8 mouse cellular contexts compared by ENCODE assay signal in genomic region chr1:34011821-34012271, GRCm38 (mm10).
A peak's percentile ranks its signal among the peaks of the same experiment; 100 is the strongest.
DNase-seq lines count a peak whose midpoint lies in the region; ATAC-seq and TF ChIP-seq lines count a peak whose summit lies in the region.

No protein-coding gene starts in this region.

- H3K9me3 ChIP-seq in ES-E14 (ENCODE audit: control insufficient read depth, insufficient read depth, low read depth, low read length): no peaks in the 10 kb centered on the region
- H3K9me3 ChIP-seq in embryonic facial prominence, embryonic 13.5 days: no peaks in the 10 kb centered on the region
- no peaks in the 10 kb centered on the region for H3K9me3 ChIP-seq in hindbrain, embryonic 15.5 days

- no peak for DNase-seq in kidney, adult 2 months
- no peak for DNase-seq in kidney, adult 18-20 months
- DNase-seq in ES-E14 (ENCODE audit: low read depth, low spot score): peak; percentile 37
- DNase-seq in mesoderm, embryonic 11.5 days (ENCODE audit: low read depth, low spot score): peak; percentile 66
- peak; percentile 20 for DNase-seq in thymus, adult 2 months

- peak overlapping the region; percentile 97 for H3K4me2 ChIP-seq in embryonic facial prominence, embryonic 13.5 days
- peak overlapping the region; percentile 96 for H3K4me2 ChIP-seq in hindbrain, embryonic 15.5 days

- H3K4me1 ChIP-seq in kidney, adult 2 months (ENCODE audit: control insufficient read depth, insufficient read depth, low read length): no peaks in the 10 kb centered on the region
- peaks cover 9 to 15% of the 10 kb centered on the region in 2 experiments for H3K4me1 ChIP-seq in ES-E14 (ENCODE audit: control insufficient read depth in 2 of 2, insufficient read depth in 2 of 2, low read length in 2 of 2, poor library complexity in 1 of 2)
- H3K4me1 ChIP-seq in embryonic facial prominence, embryonic 13.5 days: peaks cover 22% of the 10 kb centered on the region
- peaks cover 51% of the 10 kb centered on the region for H3K4me1 ChIP-seq in hindbrain, embryonic 15.5 days (replicated peaks)
- H3K4me1 ChIP-seq in thymus, adult 2 months (replicated peaks; ENCODE audit: control insufficient read depth, insufficient read depth, low read length): peaks cover 8% of the 10 kb centered on the region

- peak overlapping the region; percentile 80 for H3K4me3 ChIP-seq in kidney, adult 2 months (ENCODE audit: insufficient read depth, low read depth, low read length)
- peak overlapping the region; percentile 86 to 92 for H3K4me3 ChIP-seq in ES-E14 (ENCODE audit: insufficient read depth in 1 of 2, low read depth in 1 of 2, low read length in 2 of 2, poor library complexity in 1 of 2, severe bottlenecking in 1 of 2)
- H3K4me3 ChIP-seq in embryonic facial prominence, embryonic 13.5 days: peak overlapping the region; percentile 77
- H3K4me3 ChIP-seq in hindbrain, embryonic 15.5 days: peak overlapping the region; percentile 93
- H3K4me3 ChIP-seq in thymus, adult 2 months (ENCODE audit: control insufficient read depth, insufficient read depth, low read length): peak overlapping the region; percentile 63

- WGBS in kidney, adult 2 months: 8% methylated on average over 16 of the region's 16 CpGs
- under 1% methylated on average over 16 of the region's 16 CpGs for WGBS in embryonic facial prominence, embryonic 13.5 days
- under 1% methylated on average over 15 of the region's 16 CpGs for WGBS in hindbrain, embryonic 15.5 days
- WGBS in thymus, adult 2 months: 20% methylated on average over 16 of the region's 16 CpGs

- peak; percentile 52 for ATAC-seq in embryonic facial prominence, embryonic 13.5 days (ENCODE audit: insufficient number of reproducible peaks, insufficient read depth, low FRiP score, low TSS enrichment, low read depth)
- ATAC-seq in hindbrain, embryonic 15.5 days (ENCODE audit: low FRiP score, low read depth): peak; percentile 66
- no peak for ATAC-seq in megakaryocyte progenitor cell, adult 5-6 weeks (replicated peaks; ENCODE audit: poor library complexity)

- H3K27me3 ChIP-seq in kidney, adult 2 months (replicated peaks; ENCODE audit: control insufficient read depth, insufficient read depth, low read length): no peaks in the 10 kb centered on the region; the same call in 1 of the 2 replicates
- 0 out of 2 replicates have a peak, but pooled peaks cover 5% of the 10 kb centered on the region for H3K27me3 ChIP-seq in embryonic facial prominence, embryonic 13.5 days
- H3K27me3 ChIP-seq in hindbrain, embryonic 15.5 days: no peaks in the 10 kb centered on the region
- no peaks in the 10 kb centered on the region for H3K27me3 ChIP-seq in thymus, adult 2 months (ENCODE audit: control insufficient read depth, insufficient read depth, low read length)

- in situ Hi-C loops in ES-E14 (cut with MboI; ENCODE audit: low sequenced_read_pairs in 2 of 2, unreplicated experiment in 2 of 2): no loop called here

- H3K27ac ChIP-seq in kidney, adult 2 months (ENCODE audit: insufficient read depth, low read depth, low read length): no peak overlapping the region
- peak overlapping the region; percentile 46; the same call in 1 of the 2 replicates for H3K27ac ChIP-seq in ES-E14 (ENCODE audit: insufficient read depth, low read depth, low read length, poor library complexity, severe bottlenecking)
- H3K27ac ChIP-seq in embryonic facial prominence, embryonic 13.5 days: no peak overlapping the region; the same call in 1 of the 2 replicates
- peak overlapping the region; percentile 85 for H3K27ac ChIP-seq in hindbrain, embryonic 15.5 days (replicated peaks)
- H3K27ac ChIP-seq in thymus, adult 2 months (ENCODE audit: control insufficient read depth, insufficient read depth, low read length): no peak overlapping the region

- peak overlapping the region; percentile 73 for H3K9ac ChIP-seq in ES-E14 (ENCODE audit: insufficient read depth, low read depth, low read length, poor library complexity, severe bottlenecking)
- H3K9ac ChIP-seq in embryonic facial prominence, embryonic 13.5 days: peak overlapping the region; percentile 82
- H3K9ac ChIP-seq in hindbrain, embryonic 15.5 days: peak overlapping the region; percentile 95

- no peak for TF ChIP-seq POLR2A in kidney, adult 2 months (IDR thresholded peaks at IDR 0.05; ENCODE audit: low read depth, low read length)
- TF ChIP-seq POLR2A in thymus, adult 2 months (IDR thresholded peaks at IDR 0.05; ENCODE audit: control insufficient read depth, extremely low read depth, insufficient read depth, low read length, poor library complexity): no peak

- H3K36me3 ChIP-seq in kidney, adult 2 months (ENCODE audit: control insufficient read depth, insufficient read depth, low read length): no peaks in the 10 kb centered on the region
- H3K36me3 ChIP-seq in ES-E14 (ENCODE audit: control insufficient read depth, insufficient read depth, low read length, poor library complexity, severe bottlenecking): no peaks in the 10 kb centered on the region
- no peaks in the 10 kb centered on the region for H3K36me3 ChIP-seq in embryonic facial prominence, embryonic 13.5 days
- H3K36me3 ChIP-seq in hindbrain, embryonic 15.5 days: no peaks in the 10 kb centered on the region
- H3K36me3 ChIP-seq in thymus, adult 2 months (ENCODE audit: control insufficient read depth, insufficient read depth, low read length): no peaks in the 10 kb centered on the region

- TF ChIP-seq CTCF in kidney, adult 2 months (conservative IDR thresholded peaks at IDR 0.05; ENCODE audit: insufficient read depth, insufficient read length, low read depth, low read length): no peak
- TF ChIP-seq CTCF in thymus, adult 2 months (IDR thresholded peaks at IDR 0.05; ENCODE audit: borderline replicate concordance, control insufficient read depth, extremely low read depth, insufficient read depth, low read length, poor library complexity): no peak

TF ChIP-seq in ES-E14, 5 proteins besides CTCF, POLR2A, EP300 and RAD21:
- TF ChIP-seq ZC3H11A (IDR thresholded peaks at IDR 0.05; ENCODE audit: borderline replicate concordance, low read depth, low read length): no peak
- TF ChIP-seq HCFC1 (IDR thresholded peaks at IDR 0.05; ENCODE audit: borderline replicate concordance, insufficient read depth, low read length): no peak
- no peak for TF ChIP-seq MAFK (IDR thresholded peaks at IDR 0.05; ENCODE audit: insufficient read depth, low read depth, low read length)
- TF ChIP-seq CHD2 (IDR thresholded peaks at IDR 0.05; ENCODE audit: low read depth, low read length): no peak
- no peak for TF ChIP-seq ZNF384 (IDR thresholded peaks at IDR 0.05; ENCODE audit: low read depth, low read length)
TF ChIP-seq in ES-E14: peak in this region for 0.

Comparison
In these comparisons a context has a peak if more than half of its experiments do, and no peak if none do; other contexts are left out.
1. DNase-seq: peak in ES-E14 (single experiment), mesoderm, embryonic 11.5 days (single experiment) and thymus, adult 2 months (single experiment); none in kidney, adult 2 months (single experiment) and kidney, adult 18-20 months (single experiment).
2. H3K27ac ChIP-seq: peak in ES-E14 (single experiment) and hindbrain, embryonic 15.5 days (single experiment); none in kidney, adult 2 months (single experiment), embryonic facial prominence, embryonic 13.5 days (single experiment) and thymus, adult 2 months (single experiment).
3. Peak in every context shown above with its lines, with median percentiles within 50 percentile points of each other: H3K4me3 ChIP-seq and H3K9ac ChIP-seq.